Mouse (Mus musculus): ENCODE measurements around the gene Rbm46.
A peak's percentile ranks its signal among the peaks of the same experiment; 100 is the strongest.

The Rbm46 gene

GRCm38 (mm10) chr3:82876372-82876739 is at the start of gene Rbm46:
TSS of gene Rbm46 (minus strand) at chr3:82876483.
- peak; percentile 41 to 52 for DNase-seq (ENCODE audit: low spot score in 2 of 2)

- DNase-seq (ENCODE audit: low spot score in 2 of 2), result no peak
These were observed 39.3 kb upstream of the Rbm46 start for GRCm38 (mm10) chr3:82915632-82916031.

- no peak for DNase-seq (ENCODE audit: low spot score in 2 of 2)
These were observed 32.4 kb upstream of the Rbm46 start for GRCm38 (mm10) chr3:82908671-82909070.

GRCm38 (mm10) chr3:82904211-82904908 is 28.1 kb upstream of the Rbm46 start:
- no peak for DNase-seq (ENCODE audit: low spot score in 2 of 2)

GRCm38 (mm10) chr3:82903613-82904205 is 27.4 kb upstream of the Rbm46 start, which contains the start of gene Lrat:
TSS of gene Lrat (minus strand) at chr3:82903973.
- DNase-seq (ENCODE audit: low spot score in 2 of 2), result no peak

GRCm38 (mm10) chr3:82902757-82903612 is 26.7 kb upstream of the Rbm46 start:
- DNase-seq (ENCODE audit: low spot score in 2 of 2), result no peak

- no peak for DNase-seq (ENCODE audit: low spot score in 2 of 2)
These were observed 12.6 kb upstream of the Rbm46 start for GRCm38 (mm10) chr3:82888842-82889241.

- no peak for DNase-seq (ENCODE audit: low spot score in 2 of 2)
These were observed 975 bp upstream of the Rbm46 start for GRCm38 (mm10) chr3:82877258-82877657.

GRCm38 (mm10) chr3:82875671-82876371 is 462 bp downstream of the Rbm46 start:
- no peak for DNase-seq (ENCODE audit: low spot score in 2 of 2)

- peak in 1 of 2 experiments; percentile 6 for DNase-seq (ENCODE audit: low spot score in 2 of 2)
These were observed 18.7 kb downstream of the Rbm46 start for GRCm38 (mm10) chr3:82857414-82858077.

- no peak for DNase-seq (ENCODE audit: low spot score in 2 of 2)
These were observed 51.1 kb downstream of the Rbm46 start for GRCm38 (mm10) chr3:82825165-82825564.

GRCm38 (mm10) chr3:82811851-82812250 is 64.4 kb downstream of the Rbm46 start:
- DNase-seq (ENCODE audit: low spot score in 2 of 2), result no peak

GRCm38 (mm10) chr3:82810334-82811120 is 65.8 kb downstream of the Rbm46 start:
- no peak for DNase-seq (ENCODE audit: low spot score in 2 of 2)

GRCm38 (mm10) chr3:82809769-82810168 is 66.5 kb downstream of the Rbm46 start:
- DNase-seq (ENCODE audit: low spot score in 2 of 2), result no peak

- DNase-seq (ENCODE audit: low spot score in 2 of 2), result no peak
These were observed 67.9 kb downstream of the Rbm46 start for GRCm38 (mm10) chr3:82808323-82808911.

- no peak for DNase-seq (ENCODE audit: low spot score in 2 of 2)
These were observed 71.0 kb downstream of the Rbm46 start for GRCm38 (mm10) chr3:82805291-82805690.

- DNase-seq (ENCODE audit: low spot score in 2 of 2), result no peak
These were observed 75.8 kb downstream of the Rbm46 start for GRCm38 (mm10) chr3:82800470-82800843.

- DNase-seq (ENCODE audit: low spot score in 2 of 2), result peak in 1 of 2 experiments; percentile 20
These were observed 76.4 kb downstream of the Rbm46 start for GRCm38 (mm10) chr3:82799735-82800469.

- DNase-seq (ENCODE audit: low spot score in 2 of 2), result no peak
These were observed 82.6 kb downstream of the Rbm46 start for GRCm38 (mm10) chr3:82793656-82794055.
